Mouse (Mus musculus) C2C12 (cell line): ENCODE measurements around the gene Ctbp1.

Experiments
- CEBPB ChIP-seq: IDR thresholded peaks from one replicate; pipeline ENCODE4 v1.6.1; 2011; ENCODE audit warnings: low read depth, mild to moderate bottlenecking, control low read depth, moderate library complexity
- CTCF ChIP-seq: IDR thresholded peaks from one replicate; pipeline ENCODE4 v1.5.1; 2011; ENCODE audit not compliant: control insufficient read depth, insufficient read depth, insufficient read length
- FOSL1 ChIP-seq: IDR thresholded peaks from one replicate; pipeline ENCODE4 v1.8.0; 2011; ENCODE audit warnings: mild to moderate bottlenecking, low read length; ENCODE audit not compliant: poor library complexity, insufficient read depth, severe bottlenecking
- MAX ChIP-seq: IDR thresholded peaks from one replicate; pipeline ENCODE4 v1.6.1; 2011; ENCODE audit warnings: mild to moderate bottlenecking, control low read depth
- MYOD1 ChIP-seq: IDR thresholded peaks from one replicate; pipeline ENCODE4 v1.6.1; 2011; ENCODE audit warnings: low read depth; ENCODE audit not compliant: control insufficient read depth, insufficient read length
- MYOG ChIP-seq: IDR thresholded peaks from one replicate; pipeline ENCODE4 v1.6.1; 2011; ENCODE audit not compliant: control insufficient read depth, insufficient read length; ENCODE audit errors: extremely low read depth
- USF1 ChIP-seq: IDR thresholded peaks from one replicate; pipeline ENCODE4 v1.6.1; 2011; ENCODE audit warnings: low read depth, mild to moderate bottlenecking, control low read depth, moderate library complexity

DNA sequence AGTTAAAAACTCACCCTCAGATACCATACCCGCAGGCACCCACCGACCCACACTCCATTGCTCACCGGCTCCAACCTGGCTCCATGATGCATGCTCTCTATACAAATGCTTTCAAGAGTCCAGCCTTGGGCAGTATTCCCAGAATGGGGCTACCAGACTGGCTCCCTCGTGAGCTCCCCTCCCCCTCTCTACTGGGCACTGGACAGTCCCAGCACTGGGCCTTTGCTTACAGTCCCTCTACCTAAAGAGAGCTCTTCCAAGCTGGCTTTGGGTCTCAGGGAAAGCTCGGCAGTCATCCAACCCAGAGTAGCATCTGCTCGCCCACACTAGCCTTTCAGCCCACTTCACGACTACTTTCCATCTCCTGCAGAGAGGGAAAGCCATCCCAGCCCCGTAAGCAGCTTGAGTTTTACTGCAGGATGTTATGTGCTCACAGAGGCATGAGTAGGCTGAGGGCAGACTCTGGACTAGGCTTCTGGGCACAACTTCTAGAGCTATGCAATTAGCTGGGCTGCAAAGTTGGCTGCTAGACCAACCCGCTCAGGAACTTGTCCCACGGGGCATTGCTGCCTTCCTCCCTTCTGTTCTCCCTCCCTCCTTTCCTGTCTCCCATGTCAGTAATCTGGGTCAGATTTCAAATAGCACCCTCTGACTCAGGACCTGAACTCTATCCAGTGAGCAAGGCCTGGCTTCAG is 54.3 kb downstream of the Ctbp1 start:
- TF ChIP-seq USF1 = no peak
- no peak for TF ChIP-seq CTCF
- no peak for TF ChIP-seq CEBPB
- TF ChIP-seq MAX = no peak
- no peak for TF ChIP-seq MYOG
- no peak for TF ChIP-seq MYOD1
- no peak for TF ChIP-seq FOSL1
